Mouse (Mus musculus) layer of hippocampus, postnatal 36 days (tissue): ENCODE data around the gene Zbtb12. TPM values are rescaled to one million over a fixed set of nuclear protein-coding genes. Genes with fewer than 3 reads are reported as not detected.
A peak's percentile ranks its signal among the peaks of the same experiment; 100 is the strongest.

Source experiments
- DNase-seq, 2 experiments: peaks; one replicate each; pipeline ENCODE4 v3.0.0; 2022
- total RNA-seq, 2 experiments: library from RNA; stranded (reverse); gene quantifications; 2 replicates each; pipeline ENCODE4 v1.2.3; 2021

Gene Zbtb12
- total RNA-seq, 2 experiments from 2014 or later: 6.9 to 8.0 TPM

DNA sequence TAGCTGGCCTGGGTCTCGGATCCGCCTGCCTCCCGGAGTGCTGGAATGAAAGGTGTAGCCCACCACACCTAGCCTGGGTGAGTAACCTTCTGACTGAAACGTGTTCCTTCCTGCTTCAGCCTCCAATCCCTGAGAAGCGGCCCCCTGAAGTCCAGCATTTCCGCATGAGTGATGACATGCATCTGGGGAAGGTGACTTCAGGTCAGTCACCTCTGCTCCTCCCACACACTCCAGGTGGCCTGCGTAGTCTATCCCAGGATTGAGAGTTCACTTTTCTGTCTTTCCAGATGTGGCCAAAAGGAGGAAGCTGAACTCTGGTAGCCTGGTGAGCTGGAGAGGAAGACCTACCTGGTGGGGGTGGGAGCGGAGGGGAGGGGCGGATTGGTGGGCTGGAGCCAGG, 23.6 kb downstream of the Zbtb12 start:
- DNase-seq: no peak

DNA sequence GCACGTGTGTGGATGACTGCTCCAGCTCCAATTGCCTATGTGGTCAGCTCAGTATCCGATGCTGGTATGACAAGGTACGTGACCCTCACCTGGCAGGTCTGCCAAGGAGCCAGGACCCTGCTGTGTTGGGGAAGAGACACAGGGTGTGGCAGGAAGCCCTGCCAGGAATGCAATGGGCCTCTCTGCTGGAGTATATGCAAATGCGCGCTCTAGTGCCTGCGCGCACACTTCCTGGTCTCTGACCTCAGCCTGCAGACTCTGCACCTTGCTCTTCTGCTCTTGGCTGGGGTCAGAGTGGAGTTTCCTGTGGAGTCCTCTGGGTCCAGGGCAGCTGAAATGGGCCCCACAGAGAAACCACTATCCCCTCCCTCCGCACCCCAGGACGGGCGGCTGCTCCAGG, 31.7 kb downstream of the Zbtb12 start:
- DNase-seq: no peak

GRCm38 (mm10) chr17:34911945-34912351, 32.7 kb downstream of the Zbtb12 start:
- peak; percentile 36 to 55 for DNase-seq

GRCm38 (mm10) chr17:34913930-34914665, 34.8 kb downstream of the Zbtb12 start, which contains the start of gene Slc44a4:
TSS of gene Slc44a4 (plus strand) at chr17:34914466.
- DNase-seq: no peak

- no peak for DNase-seq
These were observed 36.1 kb downstream of the Zbtb12 start for GRCm38 (mm10) chr17:34915410-34915831.

GRCm38 (mm10) chr17:34916316-34916715, 37.0 kb downstream of the Zbtb12 start:
- no peak for DNase-seq

DNA sequence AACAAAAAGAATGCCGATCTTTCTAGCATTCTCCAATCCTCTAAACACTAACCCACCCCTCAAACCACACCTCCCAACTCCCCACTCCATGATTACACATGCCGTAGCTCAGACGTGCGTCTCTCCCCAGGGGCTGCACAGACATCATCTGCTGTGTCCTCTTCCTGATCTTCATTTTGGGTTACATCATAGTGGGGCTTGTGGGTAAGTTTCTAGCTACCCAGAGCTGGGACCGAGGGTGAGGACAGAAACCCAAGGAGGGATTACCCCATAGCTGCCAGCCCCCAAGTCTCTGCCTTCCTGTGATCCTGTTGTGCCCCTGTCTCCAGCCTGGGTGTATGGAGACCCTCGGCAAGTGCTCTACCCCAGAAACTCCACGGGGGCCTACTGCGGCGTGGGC, 37.9 kb downstream of the Zbtb12 start:
- DNase-seq: no peak

GRCm38 (mm10) chr17:34922939-34923338, 43.7 kb downstream of the Zbtb12 start:
- no peak for DNase-seq

DNA sequence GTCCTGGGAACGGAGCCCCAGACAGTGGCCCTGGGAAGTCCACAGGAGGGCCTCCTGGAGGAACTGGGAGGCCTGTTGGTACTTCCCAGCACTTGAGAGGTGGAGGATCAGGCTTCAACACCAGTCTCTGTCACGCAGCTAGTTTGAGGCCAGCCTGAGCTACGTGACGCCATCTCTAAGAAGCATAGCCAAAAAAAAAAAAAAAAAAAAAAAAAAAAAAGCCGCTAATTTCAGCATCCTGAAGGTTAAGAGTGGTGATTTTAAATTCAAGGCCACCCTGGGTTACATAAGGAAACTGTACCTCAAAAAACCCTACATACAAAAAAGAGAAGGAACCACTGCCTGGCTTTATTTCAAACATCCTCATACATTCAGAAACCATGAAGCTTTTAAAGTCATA, 45.0 kb downstream of the Zbtb12 start:
- no peak for DNase-seq

GRCm38 (mm10) chr17:34927306-34928019, 48.2 kb downstream of the Zbtb12 start:
- no peak for DNase-seq

DNA sequence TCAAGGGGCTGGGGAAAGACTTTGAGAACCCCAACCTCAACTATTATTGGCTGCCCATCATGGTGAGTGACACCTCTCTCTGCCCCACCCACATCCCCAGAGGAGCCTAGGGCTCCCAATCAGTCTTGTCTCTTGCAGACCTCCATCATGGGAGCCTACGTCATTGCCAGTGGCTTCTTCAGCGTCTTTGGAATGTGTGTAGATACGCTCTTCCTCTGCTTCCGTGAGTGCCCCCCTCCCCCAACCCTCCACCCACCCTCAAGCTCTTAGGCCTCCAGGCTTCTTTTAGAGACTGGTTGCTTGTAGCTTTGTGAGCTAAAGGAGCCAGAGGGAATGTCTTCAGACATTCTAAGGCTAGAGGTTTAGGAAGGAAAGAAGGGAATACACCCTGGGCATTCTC, 49.6 kb downstream of the Zbtb12 start:
- DNase-seq: no peak

DNA sequence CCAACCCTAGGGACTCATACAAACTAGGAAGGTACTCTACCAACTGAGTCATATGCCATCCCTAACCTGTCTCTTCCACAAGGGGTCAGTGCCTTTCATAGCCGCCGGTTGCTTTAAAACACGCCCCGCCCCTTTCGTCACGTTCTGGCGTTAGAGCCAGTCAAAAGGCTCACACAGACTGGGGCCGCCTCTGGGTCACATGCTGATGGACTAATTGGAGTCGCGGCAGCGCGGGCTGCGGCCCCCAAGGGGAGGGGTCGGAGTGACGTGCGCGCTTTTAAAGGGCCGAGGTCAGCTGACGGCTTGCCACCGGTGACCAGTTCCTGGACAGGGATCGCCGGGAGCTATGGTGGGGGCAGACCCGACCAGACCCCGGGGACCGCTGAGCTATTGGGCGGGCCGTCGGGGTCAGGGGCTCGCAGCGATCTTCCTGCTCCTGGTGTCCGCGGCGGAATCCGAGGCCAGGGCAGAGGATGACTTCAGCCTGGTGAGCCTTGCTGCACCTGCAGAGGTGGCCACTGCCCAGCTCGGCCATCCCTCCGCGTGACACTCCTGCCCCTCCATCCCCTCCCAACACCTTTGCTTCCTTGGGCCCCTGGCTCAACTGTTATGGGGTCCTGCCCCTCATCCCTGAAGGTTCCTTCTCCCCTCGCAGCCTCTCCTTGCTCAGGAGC, 51.9 kb downstream of the Zbtb12 start, which contains the start of gene Neu1:
TSS of gene Neu1 (plus strand) at position 193 of the 674 bp plus-strand sequence.
- DNase-seq: peak; percentile 96 to 98

DNA sequence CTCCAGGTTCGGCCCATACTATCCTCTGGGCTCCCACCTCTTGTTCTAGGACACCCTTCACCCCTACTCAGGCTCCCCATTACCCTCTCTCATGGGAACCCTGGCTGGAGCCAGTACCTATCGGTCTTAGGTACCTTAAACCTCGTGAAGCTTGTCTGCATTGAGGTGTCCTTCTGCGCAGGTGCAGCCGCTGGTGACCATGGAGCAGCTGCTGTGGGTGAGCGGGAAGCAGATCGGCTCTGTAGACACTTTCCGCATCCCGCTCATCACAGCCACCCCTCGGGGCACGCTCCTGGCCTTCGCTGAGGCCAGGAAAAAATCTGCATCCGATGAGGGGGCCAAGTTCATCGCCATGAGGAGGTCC, 52.4 kb downstream of the Zbtb12 start:
- peak; percentile 31 to 36 for DNase-seq

- DNase-seq: no peak
These were observed 53.0 kb downstream of the Zbtb12 start for GRCm38 (mm10) chr17:34932287-34932686.

DNA sequence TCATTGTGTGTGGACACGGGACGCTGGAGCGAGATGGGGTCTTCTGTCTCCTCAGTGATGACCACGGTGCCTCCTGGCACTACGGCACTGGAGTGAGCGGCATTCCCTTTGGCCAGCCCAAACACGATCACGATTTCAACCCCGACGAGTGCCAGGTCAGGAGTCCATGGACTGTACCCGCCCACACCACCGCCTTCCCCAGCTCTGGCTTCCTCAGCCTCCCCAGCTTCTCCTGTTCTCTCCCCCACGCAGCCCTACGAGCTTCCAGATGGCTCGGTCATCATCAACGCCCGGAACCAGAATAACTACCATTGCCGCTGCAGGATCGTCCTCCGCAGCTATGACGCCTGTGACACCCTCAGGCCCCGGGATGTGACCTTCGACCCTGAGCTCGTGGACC, 54.7 kb downstream of the Zbtb12 start:
- no peak for DNase-seq

- no peak for DNase-seq
These were observed 55.5 kb downstream of the Zbtb12 start for GRCm38 (mm10) chr17:34934830-34935229.

GRCm38 (mm10) chr17:34937960-34938505, 58.8 kb downstream of the Zbtb12 start:
- DNase-seq: no peak

GRCm38 (mm10) chr17:34941344-34942041, 62.2 kb downstream of the Zbtb12 start:
- no peak for DNase-seq

- no peak for DNase-seq
These were observed 64.0 kb downstream of the Zbtb12 start for GRCm38 (mm10) chr17:34943128-34943815.

DNA sequence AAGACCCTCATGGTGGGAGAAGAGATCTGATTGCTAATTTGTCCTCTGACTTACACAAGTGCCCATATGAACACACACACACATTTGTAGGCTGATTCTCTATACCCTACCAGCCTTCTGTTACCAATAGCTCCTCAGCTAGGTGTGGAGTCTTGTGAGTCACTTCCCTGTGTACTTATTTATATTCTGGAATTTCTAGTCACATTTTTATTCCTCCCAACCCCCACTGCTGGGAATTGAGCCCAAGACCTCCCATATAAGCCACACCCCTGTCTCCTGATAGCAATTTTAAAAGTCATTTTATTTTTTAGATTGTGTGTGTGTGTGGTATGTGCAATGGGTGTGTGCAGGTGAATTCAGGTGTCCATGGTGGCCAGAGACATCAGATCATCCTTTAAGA, 65.1 kb downstream of the Zbtb12 start:
- no peak for DNase-seq
